Mouse (Mus musculus): ENCODE data around the gene Tmem235. TPM values are rescaled to one million over a fixed set of nuclear protein-coding genes. Genes with fewer than 3 reads are reported as not detected.

The Tmem235 gene
- polyA plus RNA-seq, 1 experiment, result 5.3 TPM

DNA sequence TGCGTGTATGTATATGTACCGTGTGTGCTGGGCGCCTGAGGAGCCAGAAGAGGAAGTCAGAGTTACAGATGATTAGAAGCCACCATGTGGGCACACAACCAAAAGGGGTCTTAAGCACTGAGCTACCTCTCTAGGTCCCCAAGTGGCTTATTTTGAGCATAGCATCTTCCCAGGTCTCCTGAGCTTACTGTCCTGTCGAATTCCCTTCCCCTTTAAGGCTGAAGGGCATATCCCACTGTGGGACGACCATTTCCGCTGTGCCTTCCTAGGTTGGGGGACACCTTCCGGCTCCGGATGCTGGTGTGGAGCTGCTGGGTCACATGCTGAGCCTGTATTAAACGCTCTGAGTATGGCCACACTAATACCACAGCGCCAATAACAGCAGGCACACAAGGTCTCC, 34.1 kb downstream of the Tmem235 start:
- H3K27ac ChIP-seq (ENCODE audit: control insufficient read depth, insufficient read depth, low read depth, low read length), result no peak overlapping the region
- H3K36me3 ChIP-seq (ENCODE audit: control insufficient read depth, insufficient read depth, low read length), result no peaks in the 10 kb centered on the region
- H3K4me1 ChIP-seq (ENCODE audit: control insufficient read depth, insufficient read depth, low read length), result peaks cover 12% of the 10 kb centered on the region
- H3K27me3 ChIP-seq (ENCODE audit: control insufficient read depth, insufficient read depth, low read length), result no peaks in the 10 kb centered on the region; the same call in 1 of the 2 replicates
- TF ChIP-seq POLR2A (IDR thresholded peaks at IDR 0.05; ENCODE audit: control insufficient read depth, low read depth, low read length) (no peak), CTCF (IDR thresholded peaks at IDR 0.05; ENCODE audit: control insufficient read depth, insufficient read depth, insufficient replicate concordance, low read depth, low read length) (no peak)
- H3K4me3 ChIP-seq (ENCODE audit: control insufficient read depth, low read depth, low read length), result no peak overlapping the region

DNA sequence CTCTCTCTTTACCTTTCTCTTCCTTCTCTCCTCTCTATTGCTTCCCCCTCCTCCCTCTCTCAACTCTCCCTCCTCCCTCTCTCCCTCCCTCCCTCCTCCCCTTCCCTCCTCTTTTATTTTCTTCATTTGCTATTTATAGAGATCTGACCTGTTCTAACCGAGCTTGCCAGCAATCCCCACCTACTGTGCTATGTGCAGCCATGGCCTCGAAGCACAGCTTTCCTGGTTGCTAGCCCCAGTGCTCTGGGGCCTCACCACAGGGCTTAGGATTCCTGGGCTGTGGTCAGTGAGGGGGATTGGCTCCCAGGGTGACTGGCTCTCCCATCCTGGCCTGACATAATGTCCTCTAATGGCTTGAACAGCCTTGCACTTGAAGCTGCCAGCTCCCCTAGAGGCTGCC, 36.0 kb downstream of the Tmem235 start:
- Histone ChIP-seq H3K4me1 (ENCODE audit: control insufficient read depth, insufficient read depth, low read length) (peaks cover 8% of the 10 kb centered on the region), H3K4me3 (ENCODE audit: control insufficient read depth, low read depth, low read length) (no peak overlapping the region), H3K36me3 (ENCODE audit: control insufficient read depth, insufficient read depth, low read length) (no peaks in the 10 kb centered on the region), H3K27me3 (ENCODE audit: control insufficient read depth, insufficient read depth, low read length) (no peaks in the 10 kb centered on the region), H3K27ac (ENCODE audit: control insufficient read depth, insufficient read depth, low read depth, low read length) (no peak overlapping the region)
- TF ChIP-seq POLR2A (IDR thresholded peaks at IDR 0.05; ENCODE audit: control insufficient read depth, low read depth, low read length), result no peak
- no peak for TF ChIP-seq CTCF (IDR thresholded peaks at IDR 0.05; ENCODE audit: control insufficient read depth, insufficient read depth, insufficient replicate concordance, low read depth, low read length)

- no peak for TF ChIP-seq CTCF (IDR thresholded peaks at IDR 0.05; ENCODE audit: control insufficient read depth, insufficient read depth, insufficient replicate concordance, low read depth, low read length)
- TF ChIP-seq POLR2A (IDR thresholded peaks at IDR 0.05; ENCODE audit: control insufficient read depth, low read depth, low read length), result no peak
- no peak overlapping the region for H3K4me3 ChIP-seq (ENCODE audit: control insufficient read depth, low read depth, low read length)
- H3K27me3 ChIP-seq (ENCODE audit: control insufficient read depth, insufficient read depth, low read length), result no peaks in the 10 kb centered on the region
- no peak overlapping the region for H3K27ac ChIP-seq (ENCODE audit: control insufficient read depth, insufficient read depth, low read depth, low read length)
- no peaks in the 10 kb centered on the region for H3K36me3 ChIP-seq (ENCODE audit: control insufficient read depth, insufficient read depth, low read length)
- H3K4me1 ChIP-seq (ENCODE audit: control insufficient read depth, insufficient read depth, low read length), result no peaks in the 10 kb centered on the region
These were observed 41.7 kb downstream of the Tmem235 start for GRCm38 (mm10) chr11:117902282-117902681.

DNA sequence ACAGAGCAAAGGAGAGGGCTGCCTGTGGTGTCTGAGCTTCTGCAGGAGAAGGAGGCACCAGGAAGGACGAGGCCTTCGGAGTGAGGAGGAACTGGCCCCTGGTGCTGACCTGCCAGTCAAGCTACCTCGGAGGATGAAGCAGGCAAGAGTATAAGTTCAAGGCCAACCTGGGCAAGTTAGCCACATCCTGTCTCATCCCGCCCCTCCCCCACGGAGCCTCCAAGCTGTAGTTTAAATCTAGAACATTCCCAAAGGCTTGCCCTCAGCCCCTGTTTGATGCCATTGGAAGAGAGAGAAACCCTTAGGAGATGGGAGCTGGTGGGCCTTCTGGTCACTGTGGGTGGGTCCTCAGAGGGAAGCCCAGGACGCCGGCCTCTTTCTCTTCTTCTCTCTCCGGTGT, 43.9 kb downstream of the Tmem235 start:
- TF ChIP-seq POLR2A (IDR thresholded peaks at IDR 0.05; ENCODE audit: control insufficient read depth, low read depth, low read length) (no peak), CTCF (IDR thresholded peaks at IDR 0.05; ENCODE audit: control insufficient read depth, insufficient read depth, insufficient replicate concordance, low read depth, low read length) (no peak)
- Histone ChIP-seq H3K36me3 (ENCODE audit: control insufficient read depth, insufficient read depth, low read length) (no peaks in the 10 kb centered on the region), H3K27ac (ENCODE audit: control insufficient read depth, insufficient read depth, low read depth, low read length) (no peak overlapping the region), H3K27me3 (ENCODE audit: control insufficient read depth, insufficient read depth, low read length) (no peaks in the 10 kb centered on the region), H3K4me1 (ENCODE audit: control insufficient read depth, insufficient read depth, low read length) (no peaks in the 10 kb centered on the region), H3K4me3 (ENCODE audit: control insufficient read depth, low read depth, low read length) (no peak overlapping the region)

- no peaks in the 10 kb centered on the region for H3K27me3 ChIP-seq (ENCODE audit: control insufficient read depth, insufficient read depth, low read length)
- no peaks in the 10 kb centered on the region for H3K36me3 ChIP-seq (ENCODE audit: control insufficient read depth, insufficient read depth, low read length)
- peaks cover 4% of the 10 kb centered on the region for H3K4me1 ChIP-seq (ENCODE audit: control insufficient read depth, insufficient read depth, low read length)
- H3K27ac ChIP-seq (ENCODE audit: control insufficient read depth, insufficient read depth, low read depth, low read length), result no peak overlapping the region
- no peak for TF ChIP-seq CTCF (IDR thresholded peaks at IDR 0.05; ENCODE audit: control insufficient read depth, insufficient read depth, insufficient replicate concordance, low read depth, low read length)
- no peak overlapping the region for H3K4me3 ChIP-seq (ENCODE audit: control insufficient read depth, low read depth, low read length)
These were observed 48.8 kb downstream of the Tmem235 start for GRCm38 (mm10) chr11:117909337-117909736.

DNA sequence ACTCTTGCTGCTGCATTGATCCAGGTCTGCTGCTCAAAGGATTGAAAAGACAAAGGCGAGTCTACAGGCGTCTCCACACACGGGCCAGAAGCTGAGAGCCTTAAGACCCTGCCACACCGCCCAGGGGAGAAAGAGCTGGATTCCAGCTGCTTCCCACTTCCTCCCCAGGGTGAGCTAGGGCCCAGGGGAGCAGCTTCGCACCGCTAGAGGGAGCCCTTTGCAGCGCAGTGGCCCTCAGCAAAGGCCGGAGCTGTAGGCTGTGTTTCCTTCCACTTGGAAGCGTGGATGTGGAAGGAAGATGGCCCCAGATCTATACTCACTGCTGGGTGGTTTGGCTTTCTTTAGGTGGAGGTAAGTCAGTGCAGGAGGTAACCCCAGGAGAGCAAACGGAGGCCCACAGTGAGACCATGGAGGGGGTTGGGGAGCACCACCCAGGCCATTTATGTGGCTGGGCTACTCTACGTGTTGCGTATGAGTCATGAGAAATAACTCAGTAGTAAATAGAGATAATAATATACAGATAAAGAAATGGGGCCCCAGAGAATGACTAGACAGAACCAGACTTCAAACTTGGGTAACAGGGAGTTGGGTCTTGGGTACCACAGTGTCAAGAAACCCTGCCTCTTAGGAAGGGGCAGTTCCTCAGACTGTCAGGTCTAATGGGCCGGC, 52.3 kb downstream of the Tmem235 start:
- no peak for TF ChIP-seq POLR2A (IDR thresholded peaks at IDR 0.05; ENCODE audit: control insufficient read depth, low read depth, low read length)
- peak; percentile 83; the same call in 1 of the 2 replicates for TF ChIP-seq CTCF (IDR thresholded peaks at IDR 0.05; ENCODE audit: control insufficient read depth, insufficient read depth, insufficient replicate concordance, low read depth, low read length)
- Histone ChIP-seq H3K4me3 (ENCODE audit: control insufficient read depth, low read depth, low read length) (no peak overlapping the region), H3K4me1 (ENCODE audit: control insufficient read depth, insufficient read depth, low read length) (peaks cover 4% of the 10 kb centered on the region), H3K27me3 (ENCODE audit: control insufficient read depth, insufficient read depth, low read length) (no peaks in the 10 kb centered on the region), H3K27ac (ENCODE audit: control insufficient read depth, insufficient read depth, low read depth, low read length) (no peak overlapping the region), H3K36me3 (ENCODE audit: control insufficient read depth, insufficient read depth, low read length) (no peaks in the 10 kb centered on the region)

DNA sequence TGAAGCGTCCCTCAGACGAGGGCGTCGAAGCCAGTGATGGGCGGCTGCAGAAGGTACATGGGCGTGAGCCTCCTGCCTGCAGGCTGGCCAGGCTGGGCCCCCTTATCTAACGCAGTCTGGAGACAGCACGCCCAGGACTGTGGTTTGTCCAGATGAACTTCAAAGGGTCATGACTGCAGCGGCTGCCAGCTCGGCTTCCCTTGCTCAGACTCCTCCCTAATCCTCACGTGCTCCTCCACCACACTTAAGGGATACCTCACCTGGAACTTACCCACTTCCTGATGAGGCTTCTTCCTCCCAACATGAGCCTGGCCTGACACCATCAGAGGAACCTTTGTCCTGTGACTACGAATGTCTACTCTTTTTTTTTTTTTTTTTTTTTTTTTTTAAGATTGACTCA, 54.0 kb downstream of the Tmem235 start:
- no peak overlapping the region for H3K4me3 ChIP-seq (ENCODE audit: control insufficient read depth, low read depth, low read length)
- H3K36me3 ChIP-seq (ENCODE audit: control insufficient read depth, insufficient read depth, low read length), result no peaks in the 10 kb centered on the region
- no peak overlapping the region for H3K27ac ChIP-seq (ENCODE audit: control insufficient read depth, insufficient read depth, low read depth, low read length)
- H3K4me1 ChIP-seq (ENCODE audit: control insufficient read depth, insufficient read depth, low read length), result peaks cover 4% of the 10 kb centered on the region
- H3K27me3 ChIP-seq (ENCODE audit: control insufficient read depth, insufficient read depth, low read length), result no peaks in the 10 kb centered on the region
- TF ChIP-seq CTCF (IDR thresholded peaks at IDR 0.05; ENCODE audit: control insufficient read depth, insufficient read depth, insufficient replicate concordance, low read depth, low read length) (no peak), POLR2A (IDR thresholded peaks at IDR 0.05; ENCODE audit: control insufficient read depth, low read depth, low read length) (no peak)

Other genes starting within 250 kb of the Tmem235 start
- 25.4 and 28.0 TPM in 2 replicates for gene Tnrc6c, start 206.5 kb upstream of the Tmem235 start, polyA plus RNA-seq (2012; rRNA removed)
- gene Tmc8, start 78.7 kb upstream of the Tmem235 start, polyA plus RNA-seq (2012; rRNA removed), result 1.2 TPM in 2 replicates
- 9.7 and 10.1 TPM in 2 replicates for gene Tmc6, start 78.6 kb upstream of the Tmem235 start, polyA plus RNA-seq (2012; rRNA removed)
- gene 6030468B19Rik, start 63.1 kb upstream of the Tmem235 start, polyA plus RNA-seq (2012; rRNA removed), result not detected in 2 replicates
- gene Gm20708, start 51.1 kb upstream of the Tmem235 start, polyA plus RNA-seq (2012; rRNA removed), result 1.0 TPM in 1 of 2 replicates, not detected in the other
- gene Syngr2, start 51.1 kb upstream of the Tmem235 start, polyA plus RNA-seq (2012; rRNA removed), result 21.3 and 32.5 TPM in 2 replicates
- gene Afmid, start 34.8 kb upstream of the Tmem235 start, polyA plus RNA-seq (2012; rRNA removed), result 4.0 and 5.7 TPM in 2 replicates
- 4.8 and 5.8 TPM in 2 replicates for gene Tk1, start 34.7 kb upstream of the Tmem235 start, polyA plus RNA-seq (2012; rRNA removed)
- gene Birc5, start 11.5 kb upstream of the Tmem235 start, polyA plus RNA-seq (2012; rRNA removed), result 46.1 and 46.3 TPM in 2 replicates
- gene Tha1, start 12.7 kb downstream of the Tmem235 start, polyA plus RNA-seq (2012; rRNA removed), result 2.1 and 2.5 TPM in 2 replicates
- 0.51 and 0.61 TPM in 2 replicates for gene Socs3, start 109.3 kb downstream of the Tmem235 start, polyA plus RNA-seq (2012; rRNA removed)
- 55.3 and 59.6 TPM in 2 replicates for gene Pgs1, start 125.5 kb downstream of the Tmem235 start, polyA plus RNA-seq (2012; rRNA removed)